Comparison of ENCODE assay signal across 14 mouse cellular contexts in the genomic region with DNA sequence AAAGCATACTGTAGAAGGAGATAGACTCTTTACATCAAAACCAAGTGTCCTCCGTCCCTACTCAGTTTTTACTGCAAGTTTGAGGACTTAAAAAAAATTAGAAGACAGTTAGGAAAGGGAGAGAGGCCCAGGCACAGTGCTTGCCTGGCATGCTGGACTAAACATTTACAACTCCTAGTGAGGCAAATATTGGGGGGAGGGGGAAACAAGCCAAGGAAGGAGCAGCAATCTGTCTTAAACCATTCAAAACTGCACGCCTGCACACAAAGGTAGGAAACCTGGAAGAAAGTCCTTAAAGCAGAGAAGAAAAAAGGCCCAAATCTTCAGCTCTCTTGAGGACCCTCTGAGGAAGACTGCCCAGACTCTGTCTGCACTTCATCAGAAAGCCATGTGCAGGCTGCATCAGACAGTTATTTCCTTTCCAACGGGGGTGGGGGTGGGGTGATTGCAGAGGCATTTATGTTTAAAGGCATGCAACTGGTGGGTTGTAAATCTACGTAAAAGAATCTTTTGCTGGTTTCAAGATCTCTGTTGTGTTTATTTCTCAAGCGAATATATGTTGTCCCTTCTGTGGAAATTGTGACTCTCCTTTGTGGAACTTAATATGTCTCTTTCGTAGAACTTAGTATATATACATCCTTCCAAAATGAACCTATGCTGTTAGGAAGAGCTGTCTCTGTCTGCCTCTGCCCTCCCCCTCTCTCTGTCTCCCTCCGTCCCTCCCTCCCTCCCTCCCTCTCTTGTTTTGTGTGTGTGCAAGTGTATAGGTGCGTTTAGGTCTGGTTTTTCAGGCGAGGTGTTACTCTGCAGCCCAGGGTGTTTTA. TPM values are rescaled to one million over a fixed set of nuclear protein-coding genes. Genes with fewer than 3 reads are reported as not detected.
DNase-seq lines count a peak whose midpoint lies in the region; ATAC-seq lines count a peak whose summit lies in the region.
"Had no signal": no experiment of that assay in that cellular context is flagged by ENCODE, and none has a peak within 500 bp of the region (broad histone marks: within the 10 kb centered on the region; RNA-seq: fewer than 3 reads in every experiment).

No protein-coding gene starts in this region.

- no peak overlapping the region for H3K4me3 ChIP-seq in kidney, embryonic 16.5 days (ENCODE audit: low read length)
- H3K4me3 ChIP-seq in embryonic facial prominence, embryonic 11.5 days (ENCODE audit: low read depth, low read length), result no peak overlapping the region
- H3K4me3 ChIP-seq in limb, embryonic 11.5 days (ENCODE audit: low read depth, low read length), result no peak overlapping the region
- H3K4me3 ChIP-seq: forebrain, embryonic 12.5 days; neural tube, embryonic 15.5 days had no signal

- no peaks in the 10 kb centered on the region for H3K9me3 ChIP-seq in kidney, embryonic 16.5 days (ENCODE audit: low read length)
- no peaks in the 10 kb centered on the region for H3K9me3 ChIP-seq in embryonic facial prominence, embryonic 11.5 days (replicated peaks; ENCODE audit: control insufficient read depth, low read length)
- H3K9me3 ChIP-seq in limb, embryonic 11.5 days (ENCODE audit: control insufficient read depth, low read length), result no peaks in the 10 kb centered on the region; the same call in 1 of the 2 replicates
- H3K9me3 ChIP-seq: neural tube, embryonic 15.5 days had no signal

- WGBS in kidney, embryonic 16.5 days, result 31% methylated on average over 9 of the region's 9 CpGs
- 61% methylated on average over 9 of the region's 9 CpGs for WGBS in embryonic facial prominence, embryonic 11.5 days
- WGBS in limb, embryonic 11.5 days, result 38% methylated on average over 9 of the region's 9 CpGs

- no peaks in the 10 kb centered on the region for H3K36me3 ChIP-seq in kidney, embryonic 16.5 days (ENCODE audit: insufficient read depth, low read length)
- no peaks in the 10 kb centered on the region for H3K36me3 ChIP-seq in embryonic facial prominence, embryonic 11.5 days (replicated peaks; ENCODE audit: control insufficient read depth, insufficient read depth, low read depth, low read length)
- H3K36me3 ChIP-seq in limb, embryonic 11.5 days (ENCODE audit: control insufficient read depth, insufficient read depth, low read length), result no peaks in the 10 kb centered on the region
- H3K36me3 ChIP-seq: forebrain, embryonic 12.5 days; neural tube, embryonic 15.5 days had no signal

- no peaks in the 10 kb centered on the region for H3K27me3 ChIP-seq in kidney, embryonic 16.5 days (ENCODE audit: insufficient read depth, low read length)
- no peaks in the 10 kb centered on the region for H3K27me3 ChIP-seq in embryonic facial prominence, embryonic 11.5 days (ENCODE audit: control insufficient read depth, insufficient read depth, low read length)
- no peaks in the 10 kb centered on the region for H3K27me3 ChIP-seq in limb, embryonic 11.5 days (ENCODE audit: control insufficient read depth, insufficient read depth, low read length)
- H3K27me3 ChIP-seq: forebrain, embryonic 12.5 days; neural tube, embryonic 15.5 days had no signal

- H3K4me1 ChIP-seq in kidney, embryonic 16.5 days (ENCODE audit: insufficient read depth, low read length), result peaks cover 24% of the 10 kb centered on the region
- H3K4me1 ChIP-seq in embryonic facial prominence, embryonic 11.5 days (ENCODE audit: control insufficient read depth, insufficient read depth, low read length), result no peaks in the 10 kb centered on the region
- peaks cover 3% of the 10 kb centered on the region; the same call in 1 of the 2 replicates for H3K4me1 ChIP-seq in limb, embryonic 11.5 days (ENCODE audit: control insufficient read depth, insufficient read depth, low read length)
- H3K4me1 ChIP-seq: forebrain, embryonic 12.5 days had no signal

- DNase-seq in kidney, postnatal 36 days, result no peak
- DNase-seq in MN1 (ENCODE audit: low spot score), result peak; percentile 56
- peak; percentile 60 for DNase-seq in embryonic facial prominence, embryonic 11.5 days (ENCODE audit: low spot score)
- DNase-seq in limb, embryonic 11.5 days (ENCODE audit: low spot score), result peak; percentile 60
- no peak for DNase-seq in urinary bladder, adult 18-20 months (ENCODE audit: low spot score in 2 of 2)
- DNase-seq in cerebellum, postnatal 14 days, result no peak
- DNase-seq in ovary, postnatal 10 days (ENCODE audit: low spot score), result no peak
- DNase-seq: cerebellum, adult 2 months; thymus, postnatal 25 days had no signal

- H3K9ac ChIP-seq in kidney, embryonic 16.5 days (replicated peaks; ENCODE audit: low read length), result 0 out of 2 replicates have a peak overlapping the region, but pooled peaks have one; percentile 8
- no peak overlapping the region for H3K9ac ChIP-seq in embryonic facial prominence, embryonic 11.5 days (replicated peaks; ENCODE audit: low read length)
- 0 out of 2 replicates have a peak overlapping the region, but pooled peaks have one; percentile 19 for H3K9ac ChIP-seq in limb, embryonic 11.5 days (ENCODE audit: low read length)
- H3K9ac ChIP-seq: forebrain, embryonic 12.5 days; neural tube, embryonic 15.5 days had no signal

- 0 out of 2 replicates have a peak overlapping the region, but pooled peaks have one; percentile 7 for H3K4me2 ChIP-seq in kidney, embryonic 16.5 days (replicated peaks; ENCODE audit: low read depth, low read length)
- no peak overlapping the region for H3K4me2 ChIP-seq in embryonic facial prominence, embryonic 11.5 days (ENCODE audit: low read depth, low read length)
- no peak overlapping the region for H3K4me2 ChIP-seq in limb, embryonic 11.5 days (ENCODE audit: low read depth, severe bottlenecking)
- H3K4me2 ChIP-seq: forebrain, embryonic 12.5 days; liver, embryonic 11.5 days; midbrain, embryonic 11.5 days; neural tube, embryonic 15.5 days had no signal

- peak; percentile 84 for ATAC-seq in kidney, embryonic 16.5 days (ENCODE audit: low FRiP score, low TSS enrichment)
- no peak for ATAC-seq in embryonic facial prominence, embryonic 11.5 days (replicated peaks; ENCODE audit: insufficient number of reproducible peaks, low FRiP score, low TSS enrichment, low read depth)
- ATAC-seq in limb, embryonic 11.5 days (ENCODE audit: insufficient number of reproducible peaks, low FRiP score, low TSS enrichment, low read depth), result peak; percentile 77

- H3K27ac ChIP-seq in kidney, embryonic 16.5 days (ENCODE audit: low read length), result peak overlapping the region; percentile 85
- H3K27ac ChIP-seq in embryonic facial prominence, embryonic 11.5 days (replicated peaks; ENCODE audit: low read depth, low read length), result peak overlapping the region; percentile 59; the same call in 1 of the 2 replicates
- peak overlapping the region; percentile 76 for H3K27ac ChIP-seq in limb, embryonic 11.5 days (replicated peaks; ENCODE audit: low read depth, low read length)
- H3K27ac ChIP-seq: forebrain, embryonic 12.5 days; neural tube, embryonic 15.5 days had no signal

RNA-seq across cellular contexts. Expression of a gene that starts 49.0 kb away (rescaled TPM):
- 101 and 108 TPM in 2 replicates for polyA plus RNA-seq in kidney, embryonic 16.5 days (2015; fragmentation: Nextera tagmentation; extraction: Ambion mirVana)
- polyA plus RNA-seq in embryonic facial prominence, embryonic 11.5 days (2014; fragmentation: Nextera tagmentation; extraction: Ambion mirVana), result 112 and 123 TPM in 2 replicates
- polyA plus RNA-seq in limb, embryonic 11.5 days (2014; fragmentation: Nextera tagmentation; extraction: Ambion mirVana), result 128 and 135 TPM in 2 replicates

Comparison
In these comparisons a context has a peak if more than half of its experiments do, and no peak if none do; other contexts are left out.
1. DNase-seq: peak in MN1 (single experiment), embryonic facial prominence, embryonic 11.5 days (single experiment) and limb, embryonic 11.5 days (single experiment); none in kidney, postnatal 36 days (0 of 2), urinary bladder, adult 18-20 months (0 of 2), cerebellum, postnatal 14 days (0 of 2) and ovary, postnatal 10 days (single experiment).
2. Peak in every context shown above with its lines, with median percentiles within 50 percentile points of each other: H3K27ac ChIP-seq.